Mouse (Mus musculus) liver, adult 2 months (tissue): ENCODE results near the gene A630001G21Rik.

Experiments used
- CTCF ChIP-seq: fragments of 200-500 bp; IDR thresholded peaks from 2 replicates; pipeline ENCODE4 v1.5.1; 2011; ENCODE audit warnings: low read depth, low read length, control low read depth
- POLR2A ChIP-seq: fragments of 200-500 bp; IDR thresholded peaks from 2 replicates; pipeline ENCODE4 v1.6.1; 2011; ENCODE audit warnings: low read length, control low read depth; ENCODE audit not compliant: insufficient read depth; ENCODE audit errors: extremely low read depth

DNA sequence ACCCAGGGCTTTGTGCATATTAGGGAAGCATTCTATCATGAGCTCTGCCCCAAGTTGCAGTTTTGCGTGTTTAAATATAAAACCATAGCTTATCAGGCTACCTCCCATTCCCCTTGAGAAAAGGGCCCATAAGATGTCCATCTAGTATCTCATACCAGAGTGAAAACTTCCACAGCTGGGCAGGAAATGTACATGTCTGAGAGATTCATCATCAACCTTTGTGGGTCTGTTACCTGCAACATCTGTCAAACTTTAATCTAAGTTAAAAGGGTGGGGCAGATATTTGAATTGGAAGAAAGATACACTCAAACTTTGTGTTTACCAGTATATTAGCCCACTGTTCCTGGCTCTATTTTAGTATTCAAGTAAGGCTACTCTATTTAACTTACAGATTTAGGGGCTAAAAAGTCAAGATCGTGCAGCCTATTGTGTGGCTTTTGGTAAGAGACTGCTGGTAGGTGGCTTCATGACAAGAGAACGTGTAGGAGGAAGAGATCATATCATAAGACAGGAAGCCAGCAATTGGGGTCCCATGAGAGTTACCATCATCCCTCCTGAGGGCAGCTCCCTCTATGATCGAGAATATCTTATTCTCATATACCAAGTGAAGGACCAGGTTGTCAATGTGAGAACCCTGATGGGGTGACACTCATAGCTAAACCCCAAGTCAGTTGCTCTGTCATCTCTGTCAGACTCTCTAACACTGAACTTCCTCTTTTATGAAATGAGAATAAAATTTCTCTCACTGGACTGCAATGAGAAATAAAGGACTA, 80.5 kb downstream of the A630001G21Rik start:
- TF ChIP-seq POLR2A: no peak
- no peak for TF ChIP-seq CTCF
